ENCODE assay signal across 8 mouse cellular contexts in genomic region chr1:154117346-154117687, GRCm38 (mm10).
DNase-seq lines count a peak whose midpoint lies in the region; ATAC-seq lines count a peak whose summit lies in the region.

No protein-coding gene starts in this region.

- H3K27ac ChIP-seq in forebrain, embryonic 16.5 days (ENCODE audit: low read length): no peak overlapping the region
- H3K27ac ChIP-seq in midbrain, embryonic 14.5 days (replicated peaks; ENCODE audit: low read depth, low read length): no peak overlapping the region

- ATAC-seq in forebrain, embryonic 16.5 days: no peak
- no peak for ATAC-seq in midbrain, embryonic 14.5 days (ENCODE audit: low FRiP score, low TSS enrichment)

- no peaks in the 10 kb centered on the region for H3K27me3 ChIP-seq in forebrain, embryonic 16.5 days (replicated peaks; ENCODE audit: control insufficient read depth, insufficient read depth, low read length)
- no peaks in the 10 kb centered on the region for H3K27me3 ChIP-seq in midbrain, embryonic 14.5 days (ENCODE audit: control insufficient read depth, insufficient read depth, low read length)

- peak; percentile 48 to 58 for DNase-seq in heart, adult 9 months (ENCODE audit: low spot score in 2 of 2)
- DNase-seq in heart, postnatal 25 days (ENCODE audit: low spot score): no peak
- peak; percentile 38 for DNase-seq in ES-CJ7 (ENCODE audit: low read depth, low spot score)
- DNase-seq in kidney, postnatal 25 days: peak; percentile 63 to 80
- peak; percentile 38 for DNase-seq in midbrain, embryonic 14.5 days
- no peak for DNase-seq in spleen, adult 12 weeks (ENCODE audit: low spot score)
- DNase-seq in ovary, postnatal 10 days (ENCODE audit: low spot score): no peak

- peaks cover 21% of the 10 kb centered on the region for H3K4me1 ChIP-seq in forebrain, embryonic 16.5 days (replicated peaks; ENCODE audit: control insufficient read depth, insufficient read depth, low read length)
- no peaks in the 10 kb centered on the region for H3K4me1 ChIP-seq in midbrain, embryonic 14.5 days (ENCODE audit: control insufficient read depth, insufficient read depth, low read length)

- no peak overlapping the region for H3K4me3 ChIP-seq in forebrain, embryonic 16.5 days (replicated peaks; ENCODE audit: low read length)
- H3K4me3 ChIP-seq in midbrain, embryonic 14.5 days (replicated peaks; ENCODE audit: low read depth, low read length): no peak overlapping the region

- H3K4me2 ChIP-seq in forebrain, embryonic 16.5 days (ENCODE audit: low read length): peak overlapping the region; percentile 17; the same call in 1 of the 2 replicates
- no peak overlapping the region; the same call in 1 of the 2 replicates for H3K4me2 ChIP-seq in midbrain, embryonic 14.5 days (ENCODE audit: low read length)

- no peaks in the 10 kb centered on the region for H3K9me3 ChIP-seq in forebrain, embryonic 16.5 days (ENCODE audit: control insufficient read depth, low read length)
- no peaks in the 10 kb centered on the region for H3K9me3 ChIP-seq in midbrain, embryonic 14.5 days (ENCODE audit: control insufficient read depth, low read length)

- no peak overlapping the region for H3K9ac ChIP-seq in forebrain, embryonic 16.5 days (replicated peaks; ENCODE audit: low read depth, low read length)
- no peak overlapping the region for H3K9ac ChIP-seq in midbrain, embryonic 14.5 days (replicated peaks; ENCODE audit: low read length)

- intact Hi-C loops in heart, postnatal 25 days (cut with DNase I): loop anchor here (2.0 to 5.0 kb wide), 2 partner anchors 39 to 65 kb away; no protein-coding TSS in a partner anchor

- H3K36me3 ChIP-seq in forebrain, embryonic 16.5 days (ENCODE audit: control insufficient read depth, insufficient read depth): no peaks in the 10 kb centered on the region
- no peaks in the 10 kb centered on the region for H3K36me3 ChIP-seq in midbrain, embryonic 14.5 days (ENCODE audit: control insufficient read depth, insufficient read depth, low read length)

- 30% methylated on average over 11 of the region's 11 CpGs for WGBS in forebrain, embryonic 16.5 days
- 58% methylated on average over 11 of the region's 11 CpGs for WGBS in midbrain, embryonic 14.5 days

Comparison
In these comparisons a context has a peak if more than half of its experiments do, and no peak if none do; other contexts are left out.
1. DNase-seq: peak in heart, adult 9 months (2 of 2), ES-CJ7 (single experiment), kidney, postnatal 25 days (2 of 2) and midbrain, embryonic 14.5 days (single experiment); none in heart, postnatal 25 days (single experiment), spleen, adult 12 weeks (single experiment) and ovary, postnatal 10 days (single experiment).